Mouse (Mus musculus): ENCODE measurements around the gene Ank3.

DNA sequence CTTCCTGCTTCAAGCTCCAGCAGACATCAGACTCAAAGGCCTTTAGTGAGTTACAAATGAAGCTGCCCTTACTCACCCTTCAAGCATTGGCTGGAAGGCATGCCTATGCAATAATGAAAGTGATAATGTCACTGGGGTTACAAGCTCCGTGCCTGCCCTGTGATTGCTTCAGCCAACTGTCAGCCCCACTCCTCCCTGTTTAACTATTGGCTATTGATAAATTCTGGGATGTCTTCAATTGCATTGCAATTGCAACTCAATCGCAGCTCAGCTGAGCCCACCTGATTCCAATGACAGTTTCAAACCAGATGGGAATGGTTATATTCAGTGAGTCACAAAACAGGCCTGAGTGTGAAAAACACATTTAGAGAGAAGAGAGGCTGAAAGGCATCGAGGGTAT is 80.3 kb downstream of the Ank3 start:
- TF ChIP-seq EP300 (IDR thresholded peaks at IDR 0.05) (no peak), CTCF (IDR thresholded peaks at IDR 0.05) (no peak)

Data from lung, postnatal 0 days (tissue).